Mouse (Mus musculus) telencephalon, adult 2 months (tissue): ENCODE results near the gene Hpd.

Experiments used
- DNase-seq: peaks from one replicate; pipeline ENCODE4 v3.0.0-alpha.2; 2011; ENCODE audit warnings: low read depth, low spot score

The Hpd gene

DNA sequence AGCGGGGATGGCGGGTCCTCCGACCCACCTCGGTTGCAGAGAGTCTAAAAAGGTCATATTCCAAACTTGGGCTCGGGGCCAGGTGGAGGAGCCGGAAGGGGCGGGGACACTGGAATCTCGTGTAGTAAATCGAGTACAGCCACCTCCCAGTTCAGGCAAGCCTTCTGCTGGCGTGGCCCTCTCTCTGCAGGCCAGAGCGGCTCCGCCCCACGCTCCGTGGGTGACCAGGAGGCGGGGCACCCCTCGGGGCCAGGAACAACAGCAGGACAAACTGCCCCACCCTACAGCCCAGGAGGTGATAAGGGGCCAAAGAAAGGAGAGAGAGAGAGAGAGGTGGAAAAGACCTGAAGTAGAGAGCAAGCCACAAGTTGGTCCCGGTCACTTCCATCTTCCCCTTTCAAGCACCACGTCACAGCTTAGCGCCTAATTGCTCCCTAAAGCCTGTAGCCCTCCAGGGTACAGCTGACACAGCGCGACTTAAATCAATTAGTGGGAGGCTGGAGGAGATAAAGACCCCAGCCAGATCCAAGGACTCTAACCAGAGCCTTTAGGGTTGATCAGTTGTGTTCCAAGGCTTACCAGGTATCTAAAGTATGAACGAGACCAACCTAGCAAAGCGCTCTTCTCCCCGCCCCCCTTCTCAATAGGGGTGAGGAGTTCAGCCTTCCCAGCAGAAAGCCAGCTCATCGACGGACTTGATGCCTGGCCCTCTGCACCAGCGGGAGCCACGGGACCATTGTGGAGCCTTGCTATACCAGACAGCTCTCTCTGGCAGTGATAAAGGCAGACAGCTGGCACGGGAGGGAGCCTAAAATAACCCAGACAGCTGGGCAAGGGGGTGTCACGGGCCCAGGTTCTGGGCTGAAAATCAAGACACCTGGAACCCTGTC lies 46.8 kb downstream of the Hpd start:
- DNase-seq: no peak

DNA sequence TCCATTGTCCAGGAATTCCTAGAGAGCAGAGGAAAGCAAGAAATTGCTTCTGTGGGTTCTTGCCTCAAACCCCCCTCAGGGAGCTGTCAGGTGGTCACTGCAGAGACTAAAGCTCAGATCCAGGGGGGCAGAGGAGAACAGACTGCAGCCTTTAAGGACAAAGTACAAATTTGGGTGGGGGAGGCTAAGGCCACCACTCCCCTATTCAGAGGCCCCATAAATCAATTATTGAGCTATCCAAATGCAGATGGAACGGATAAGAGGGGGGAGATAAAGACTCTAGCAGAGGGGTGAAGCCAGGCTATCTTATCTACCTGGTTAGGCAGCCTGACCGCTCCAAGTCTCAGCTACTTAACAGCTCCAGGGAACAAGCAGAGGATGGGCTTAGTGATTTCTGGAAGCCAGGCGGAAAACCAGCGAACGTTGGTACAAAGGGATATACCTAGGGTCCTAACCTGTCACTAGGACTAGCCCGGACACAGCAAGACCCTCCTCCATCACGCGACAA lies 47.6 kb downstream of the Hpd start:
- no peak for DNase-seq

DNA sequence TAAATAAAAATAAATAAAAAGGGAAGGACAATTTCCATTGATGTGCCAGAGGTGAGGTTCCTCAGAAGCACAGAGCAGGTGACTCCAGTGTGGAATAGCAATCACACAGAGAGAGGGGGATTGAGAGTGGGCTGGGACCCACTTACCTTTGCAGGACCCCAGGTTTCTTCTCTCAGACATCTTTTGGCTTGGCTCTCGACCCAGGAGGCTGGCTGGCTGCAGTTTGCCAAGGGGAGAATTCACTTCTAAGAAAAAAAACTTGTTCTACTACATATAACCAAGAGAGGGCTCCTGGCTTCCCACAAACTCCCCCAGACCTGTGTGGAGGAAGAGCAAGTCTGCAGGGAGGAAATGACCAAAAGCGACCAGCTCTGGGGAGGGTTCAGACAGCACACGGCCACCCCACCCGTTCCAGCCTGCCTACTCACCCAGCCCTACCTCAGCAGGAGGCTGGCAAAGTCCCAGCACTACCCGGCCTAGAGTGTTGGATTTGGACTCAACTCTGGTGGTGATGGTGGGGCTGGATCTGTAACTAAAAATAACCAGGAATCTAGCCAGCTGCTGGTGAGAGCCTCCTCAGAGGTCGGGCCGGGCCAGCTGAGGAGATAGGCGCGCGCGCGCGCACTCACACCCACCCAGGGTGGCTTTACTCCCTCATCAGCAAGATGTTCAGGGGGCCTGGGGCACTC lies 48.2 kb downstream of the Hpd start:
- no peak for DNase-seq

DNA sequence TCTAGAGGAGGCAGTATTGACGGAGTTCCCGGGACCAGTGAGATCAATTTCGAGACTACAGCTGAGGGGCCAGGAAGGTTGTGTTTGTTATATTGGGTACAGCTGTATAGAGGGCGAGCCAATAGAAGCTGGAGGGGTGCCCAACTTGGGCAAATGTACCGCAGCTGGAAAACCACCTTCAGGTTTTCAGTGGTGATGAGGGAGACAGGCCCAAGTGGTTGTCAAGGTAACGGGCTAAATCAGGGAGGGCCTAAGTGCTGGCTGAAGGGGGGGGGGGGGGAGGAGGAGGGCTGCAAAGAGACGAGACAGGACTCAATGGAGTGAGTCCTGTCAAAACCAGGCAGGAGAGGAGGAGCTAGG lies 48.8 kb downstream of the Hpd start:
- DNase-seq: no peak

DNA sequence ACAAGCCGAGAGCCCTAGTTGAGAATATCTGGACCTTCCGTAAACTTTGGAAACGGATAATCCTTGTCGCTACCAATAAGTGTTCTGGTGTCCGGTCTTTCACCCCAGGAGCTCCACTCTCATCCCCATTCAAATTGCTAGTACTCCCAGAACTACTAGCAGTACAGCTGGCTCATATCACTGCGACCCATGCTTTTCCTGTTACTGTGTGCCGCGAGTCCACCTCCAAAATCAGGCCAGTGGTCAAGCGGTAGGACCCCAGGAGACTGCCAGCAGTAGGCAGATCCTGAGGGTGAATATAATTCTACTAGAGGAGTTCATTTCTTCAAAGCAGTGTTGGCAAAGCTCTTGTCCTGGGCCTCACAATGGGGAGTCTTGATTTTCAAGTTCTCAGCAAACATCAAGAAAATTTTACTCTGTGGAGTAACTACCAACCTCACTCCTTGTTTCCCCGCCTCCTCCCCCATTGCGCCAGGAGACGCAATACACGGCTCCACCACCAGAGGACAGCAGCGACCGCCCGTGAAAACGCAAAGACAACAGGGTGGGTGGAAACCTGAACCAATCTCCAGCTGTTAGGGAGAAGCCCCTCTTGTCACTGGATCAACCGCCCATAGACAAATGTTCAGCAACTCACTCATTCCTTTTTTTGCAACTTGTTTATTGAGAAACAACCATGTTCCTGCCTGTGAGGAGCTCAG lies 49.3 kb downstream of the Hpd start:
- no peak for DNase-seq

DNA sequence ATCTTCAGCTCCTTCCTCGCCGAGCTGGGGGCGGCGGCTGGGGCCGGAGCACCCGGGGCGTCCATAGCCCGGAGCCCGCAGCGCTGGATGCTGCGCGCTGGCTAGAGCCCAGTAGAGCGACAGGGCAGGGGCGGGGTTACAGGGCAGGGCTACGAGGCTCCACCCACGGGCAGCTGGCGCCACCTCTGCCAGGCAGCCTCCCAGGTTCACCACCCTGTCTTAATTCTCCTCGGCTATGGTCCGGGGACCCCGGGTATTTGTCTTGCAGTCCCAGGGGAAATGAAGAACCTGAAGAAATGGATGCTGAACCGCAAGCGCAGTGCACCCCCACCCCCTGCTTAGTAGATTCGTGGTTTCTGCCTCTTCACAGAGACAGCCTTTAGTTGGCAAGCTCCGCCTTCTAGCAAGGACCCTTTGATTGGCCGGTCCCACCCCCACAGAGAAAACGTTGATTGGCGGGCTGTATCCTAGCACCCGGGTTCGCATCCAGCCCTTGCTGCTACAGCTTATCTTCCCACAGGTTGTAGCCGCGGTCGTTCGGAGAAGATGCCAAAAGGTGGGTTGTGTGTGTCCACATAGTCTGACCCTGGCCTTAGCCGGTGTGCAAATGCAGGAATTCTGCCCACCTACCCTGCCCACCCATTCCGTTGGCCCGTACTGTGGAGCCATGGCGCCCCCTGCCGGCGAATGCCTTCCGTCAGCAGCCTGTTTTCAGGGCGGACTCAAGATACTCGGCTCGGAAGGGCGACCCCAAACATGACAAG lies 50.0 kb downstream of the Hpd start, which contains the start of gene Rhof:
Gene Rhof (minus strand): TSS at position 385 of the 764 bp plus-strand sequence.
- DNase-seq: no peak

DNA sequence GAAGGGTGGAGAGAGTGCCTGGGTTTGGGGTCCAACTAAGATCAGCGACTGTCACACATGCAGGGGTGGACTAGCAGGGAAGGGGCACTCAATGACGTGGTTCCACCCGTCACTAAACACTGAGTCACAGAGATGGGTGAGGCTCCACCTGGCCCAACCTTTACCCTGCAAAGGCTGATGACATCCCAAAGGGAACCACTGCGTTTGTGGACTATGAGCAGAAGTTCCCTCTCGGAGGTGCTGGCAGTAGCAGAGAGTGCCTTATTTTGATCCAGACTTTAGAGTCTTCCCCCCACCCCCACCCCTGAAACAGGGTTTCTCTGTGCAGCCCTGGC lies 51.7 kb downstream of the Hpd start:
- no peak for DNase-seq

DNA sequence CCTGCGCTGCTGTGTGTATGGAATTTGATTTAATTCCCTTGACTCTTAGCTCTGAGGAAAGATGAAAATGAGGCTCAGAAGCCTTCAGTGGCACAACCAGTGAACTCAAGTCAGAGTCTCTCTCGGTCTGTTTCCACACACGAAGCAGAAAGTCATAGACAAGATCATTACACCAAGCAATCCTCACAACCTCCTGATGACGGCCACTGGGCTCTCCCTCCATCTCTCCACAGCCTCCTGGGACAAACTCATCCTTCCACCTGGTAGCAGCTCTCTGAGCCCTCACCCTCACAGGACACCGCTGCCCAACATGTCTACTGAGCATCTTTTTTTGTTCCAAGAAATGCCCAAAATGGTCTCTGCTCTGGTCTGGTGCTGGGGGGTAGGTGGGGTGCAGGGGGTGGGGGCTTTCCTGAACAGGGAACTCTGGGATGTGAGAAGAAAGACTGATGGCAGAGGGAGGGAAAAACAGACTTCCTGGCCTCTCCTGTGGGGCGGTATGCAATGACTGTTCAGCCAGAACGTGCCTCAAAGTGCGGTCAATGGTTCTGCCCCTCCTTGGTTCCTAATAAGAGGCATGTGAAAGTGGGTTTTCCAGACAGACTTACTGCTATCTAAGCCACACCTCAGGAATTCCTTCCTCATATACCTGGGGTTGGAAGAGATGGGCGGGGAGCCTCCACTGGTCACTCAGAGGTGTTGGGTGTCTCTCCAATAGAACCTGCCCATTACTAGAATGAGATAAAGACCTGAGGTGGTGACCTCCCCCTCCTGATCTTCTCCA lies 52.3 kb downstream of the Hpd start:
- no peak for DNase-seq

DNA sequence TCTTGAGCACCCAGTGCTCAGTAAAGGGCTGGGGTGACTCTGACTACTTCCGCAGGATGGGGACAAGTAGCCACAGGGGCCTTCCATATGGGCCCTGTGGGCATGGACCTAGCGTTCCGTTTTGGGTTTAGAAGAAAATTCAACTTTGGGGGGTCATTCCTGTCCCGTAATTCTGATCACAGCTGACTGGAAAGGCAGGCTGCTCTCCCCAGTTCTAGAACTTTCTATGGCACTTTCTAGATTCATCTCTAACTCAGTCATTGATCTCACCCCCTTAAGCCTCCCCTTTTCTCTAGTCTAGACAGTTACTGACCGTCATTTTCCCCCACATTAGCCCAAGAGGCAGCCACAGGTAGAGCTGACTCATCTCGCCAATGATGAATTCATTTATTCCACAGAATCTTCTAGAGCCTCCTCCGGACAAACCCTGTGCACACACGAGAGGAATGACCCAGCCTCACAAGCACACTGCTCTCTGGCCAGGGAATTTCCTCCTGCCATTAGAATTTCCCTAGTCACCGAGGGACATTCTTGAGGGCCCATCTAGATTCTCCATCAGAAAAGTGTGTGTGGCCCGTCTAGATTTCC lies 53.3 kb downstream of the Hpd start:
- DNase-seq: no peak

DNA sequence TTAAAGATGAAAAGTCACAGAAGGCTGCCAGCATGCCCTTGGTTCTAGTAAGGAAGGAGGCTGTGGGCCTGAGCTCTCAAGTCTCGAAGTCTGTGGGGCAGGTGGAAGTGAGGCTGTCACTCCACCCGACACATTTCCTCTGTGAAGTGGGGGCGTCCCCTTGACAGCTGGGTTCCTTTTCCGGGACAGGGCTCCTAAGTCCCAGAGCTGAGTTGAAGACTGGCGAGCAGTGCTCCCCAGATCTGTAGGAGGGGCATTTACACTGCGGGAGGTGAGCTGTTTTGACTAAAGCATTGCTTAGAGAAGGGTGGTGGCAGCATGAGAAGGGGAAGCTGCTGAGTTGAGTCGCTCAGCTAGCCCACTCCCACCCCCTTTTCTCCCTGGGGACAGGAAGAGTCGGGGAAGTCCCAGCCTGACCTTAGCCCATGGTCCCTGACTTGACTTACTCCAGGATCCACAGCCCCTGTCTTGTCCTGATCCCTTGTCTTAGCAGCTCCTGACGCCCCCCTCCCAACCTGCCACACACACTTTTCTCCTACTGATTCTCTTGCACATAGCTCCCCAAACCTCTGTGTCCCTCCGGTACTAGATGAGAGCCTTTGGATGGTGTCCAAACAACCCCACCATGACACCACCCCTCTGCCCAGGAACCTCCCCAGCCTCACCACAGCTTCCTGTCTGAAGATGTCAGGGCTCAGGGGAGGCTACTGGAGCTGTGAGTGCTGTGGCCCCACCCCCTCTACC lies 53.9 kb downstream of the Hpd start:
- DNase-seq: no peak

DNA sequence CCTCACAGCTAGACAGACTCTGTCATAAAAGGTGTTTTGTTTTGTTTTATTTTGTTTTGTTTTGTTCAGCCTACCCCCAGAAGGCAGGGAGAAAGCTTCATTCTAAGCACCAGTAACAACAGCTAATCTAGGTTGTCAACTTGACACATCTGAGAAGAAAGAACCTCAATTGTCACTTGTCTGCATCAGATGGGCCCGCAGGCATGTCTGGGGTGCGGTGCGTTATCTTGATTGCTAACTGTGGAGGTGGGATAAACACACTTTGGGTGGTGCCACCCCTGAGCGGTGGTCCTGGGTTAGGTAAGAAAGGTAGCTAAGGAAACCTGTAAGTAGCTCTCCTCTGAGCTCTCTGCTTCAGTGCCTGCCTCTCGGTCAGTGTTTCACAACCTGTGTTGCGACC lies 55.5 kb downstream of the Hpd start:
- DNase-seq: no peak

DNA sequence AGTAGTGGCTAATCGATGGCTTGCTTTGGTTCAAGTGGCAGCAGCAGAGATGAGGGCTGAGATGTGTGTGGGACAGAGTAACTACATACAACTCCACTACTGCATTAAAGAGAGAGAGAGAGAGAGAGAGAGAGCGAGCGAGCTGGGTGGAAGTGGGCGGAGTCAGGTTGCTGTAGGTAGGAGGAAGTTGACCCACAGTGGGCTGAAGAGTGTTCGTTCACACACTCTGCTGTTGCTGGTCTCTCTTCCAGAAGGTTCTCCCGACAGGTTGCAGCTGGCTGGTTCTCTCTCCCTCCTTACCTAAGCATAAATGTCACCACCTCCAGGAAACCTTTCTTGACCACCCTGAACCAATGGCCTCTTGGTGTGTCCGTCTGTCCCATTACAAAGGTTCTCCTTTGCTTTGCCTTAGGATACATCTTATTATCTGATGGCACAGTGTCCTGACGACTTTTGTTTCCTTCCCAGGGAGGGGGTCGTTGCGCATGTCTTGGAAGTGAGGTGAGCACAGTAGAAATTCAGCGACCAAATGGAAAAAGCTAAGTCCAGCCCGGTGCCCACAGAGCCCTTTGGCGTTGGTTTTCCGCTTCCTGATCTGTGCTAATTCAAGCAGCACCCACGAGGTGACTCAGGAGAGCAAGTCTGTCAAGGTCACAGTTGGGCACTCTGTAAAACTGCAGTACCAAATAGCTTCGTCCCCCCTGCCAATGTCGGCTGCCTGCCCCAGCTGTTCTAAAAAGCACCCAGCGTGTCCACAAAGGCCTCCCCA lies 56.7 kb downstream of the Hpd start:
- no peak for DNase-seq

DNA sequence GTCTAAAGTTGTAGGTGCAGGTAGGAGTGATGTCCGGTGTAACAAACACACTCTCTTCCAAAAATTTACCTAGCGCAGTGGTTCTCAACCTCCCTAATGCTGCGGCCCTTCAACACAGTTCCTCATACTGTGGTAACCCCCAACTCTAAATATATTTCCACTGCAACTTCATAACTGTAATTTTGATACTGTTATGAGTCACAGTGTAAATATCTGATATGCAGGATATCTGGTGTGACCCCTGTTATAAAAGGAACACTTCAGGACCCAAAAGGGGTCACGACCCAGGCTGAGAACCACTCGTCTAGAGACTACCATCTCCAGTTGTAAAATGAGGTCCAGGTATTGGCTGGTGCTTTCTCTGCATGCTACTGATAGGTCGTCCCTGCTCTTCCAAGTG lies 57.4 kb downstream of the Hpd start:
- no peak for DNase-seq

DNA sequence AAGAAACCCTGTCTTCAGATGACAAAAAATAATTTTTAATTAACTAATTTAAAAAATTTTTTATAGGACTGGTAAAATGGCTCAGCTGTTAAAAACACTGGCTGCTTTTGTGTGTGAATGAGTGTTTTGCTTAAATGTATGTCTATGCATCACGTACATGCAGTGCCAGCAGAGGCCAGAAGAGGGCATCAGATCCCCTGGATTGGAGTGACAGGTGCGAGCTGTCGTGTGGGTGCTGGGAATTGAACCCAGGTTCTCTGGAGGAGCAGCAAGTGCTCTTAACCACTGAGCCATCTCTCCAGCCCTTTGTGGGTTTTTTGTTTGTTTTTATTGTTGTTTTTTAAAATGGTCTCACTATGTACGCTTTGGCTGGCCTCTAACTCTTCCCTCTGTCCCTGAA lies 60.3 kb downstream of the Hpd start:
- no peak for DNase-seq
